Mouse (Mus musculus) CH12.LX (cell line): Measurements from ENCODE around the gene Kcnj9. TPM values are rescaled to one million over a fixed set of nuclear protein-coding genes. Genes with fewer than 3 reads are reported as not detected.

ENCODE experiments used
- DNase-seq: peaks from one replicate; pipeline ENCODE4 v3.0.0-alpha.2; 2013; ENCODE audit errors: extremely low read depth
- H3K27ac ChIP-seq: 2 replicates; pipeline ENCODE4 v1.5.1; 2012; ENCODE audit warnings: low read depth, mild to moderate bottlenecking, control low read depth, moderate library complexity; ENCODE audit not compliant: insufficient read depth
- H3K27me3 ChIP-seq: replicated peaks from 2 replicates; pipeline ENCODE3; 2012; ENCODE audit warnings: inconsistent platforms
- H3K36me3 ChIP-seq, 2 experiments: replicated peaks in 1 of 2; 2 replicates each; pipeline versions ENCODE3 to v1.6.1; 2012; ENCODE audit warnings: inconsistent platforms in 1 of 2, low read length in 1 of 2, mild to moderate bottlenecking in 1 of 2, mixed read lengths in 1 of 2, moderate library complexity in 1 of 2; ENCODE audit not compliant: control insufficient read depth in 1 of 2, insufficient read depth in 1 of 2
- H3K4me1 ChIP-seq, 2 experiments: 2 replicates each; pipeline ENCODE4 v1.6.1; 2012; ENCODE audit warnings: inconsistent platforms in 1 of 2, moderate library complexity in 1 of 2; ENCODE audit not compliant: insufficient read depth in 2 of 2, control insufficient read depth in 1 of 2
- H3K4me2 ChIP-seq: 2 replicates; pipeline ENCODE4 v1.6.1; 2012; ENCODE audit warnings: low read depth, mild to moderate bottlenecking, control low read depth; ENCODE audit not compliant: poor library complexity, insufficient read depth, severe bottlenecking
- H3K4me3 ChIP-seq, 3 experiments: fragments of 150-350 bp in 1 of 3; sonication (generic) in 1 of 3; replicated peaks in 1 of 3; 2 replicates each; pipeline versions ENCODE3 to v1.5.1; 2011 to 2012; ENCODE audit warnings: low read depth in 2 of 3, low read length in 2 of 3, mild to moderate bottlenecking in 2 of 3, moderate library complexity in 2 of 3, control low read depth in 1 of 3, improper control_type of control experiment in 1 of 3, inconsistent platforms in 1 of 3, mixed read lengths in 1 of 3; ENCODE audit not compliant: poor library complexity in 1 of 3
- H3K79me2 ChIP-seq: replicated peaks from 2 replicates; pipeline ENCODE4 v1.6.1; 2012; ENCODE audit warnings: mild to moderate bottlenecking, moderate library complexity; ENCODE audit not compliant: control insufficient read depth, poor library complexity, insufficient read depth, severe bottlenecking; ENCODE audit errors: extremely low read depth
- H3K9ac ChIP-seq: 2 replicates; pipeline ENCODE4 v1.6.1; 2012; ENCODE audit warnings: low read depth, mild to moderate bottlenecking, control low read depth, moderate library complexity; ENCODE audit not compliant: insufficient read depth
- H3K9me3 ChIP-seq: replicated peaks from 2 replicates; pipeline ENCODE3; 2012; ENCODE audit warnings: low read length, inconsistent platforms, mixed read lengths
- BHLHE40 ChIP-seq: IDR thresholded peaks from 2 replicates; pipeline ENCODE4 v1.6.1; 2011; ENCODE audit warnings: mild to moderate bottlenecking, low read depth, low read length, improper control_type of control experiment
- CHD1 ChIP-seq: IDR thresholded peaks from 2 replicates; pipeline ENCODE4 v1.6.1; 2012; ENCODE audit warnings: low read depth, low read length, improper control_type of control experiment, inconsistent platforms
- CHD2 ChIP-seq: IDR thresholded peaks from 2 replicates; pipeline ENCODE4 v1.6.1; 2011; ENCODE audit warnings: low read length, improper control_type of control experiment
- E2F4 ChIP-seq: IDR thresholded peaks from 2 replicates; pipeline ENCODE4 v1.6.1; 2011; ENCODE audit warnings: low read depth, low read length, improper control_type of control experiment; ENCODE audit not compliant: insufficient replicate concordance
- ELF1 ChIP-seq: IDR thresholded peaks from 2 replicates; pipeline ENCODE4 v1.6.1; 2014; ENCODE audit warnings: low read depth, mild to moderate bottlenecking, inconsistent platforms, low read length, improper control_type of control experiment
- EP300 ChIP-seq: IDR thresholded peaks from 2 replicates; pipeline ENCODE4 v1.6.1; 2011; ENCODE audit warnings: low read length, improper control_type of control experiment
- ETS1 ChIP-seq: conservative IDR thresholded peaks from 2 replicates; pipeline ENCODE4 v1.6.1; 2012; ENCODE audit warnings: low read depth, mild to moderate bottlenecking, inconsistent platforms, low read length, improper control_type of control experiment, moderate library complexity
- GABPA ChIP-seq: IDR thresholded peaks from 2 replicates; pipeline ENCODE4 v1.6.1; 2012; ENCODE audit warnings: low read depth, low read length, improper control_type of control experiment, inconsistent platforms; ENCODE audit not compliant: insufficient replicate concordance
- HCFC1 ChIP-seq: IDR thresholded peaks from 2 replicates; pipeline ENCODE4 v1.6.1; 2012; ENCODE audit warnings: low read depth, mild to moderate bottlenecking, inconsistent platforms, low read length, improper control_type of control experiment
- IRF4 ChIP-seq: IDR thresholded peaks from 2 replicates; pipeline ENCODE4 v1.6.1; 2014; ENCODE audit warnings: low read depth, mild to moderate bottlenecking, inconsistent platforms, low read length, improper control_type of control experiment
- JUND ChIP-seq: conservative IDR thresholded peaks from 2 replicates; pipeline ENCODE4 v1.6.1; 2011; ENCODE audit warnings: low read depth, low read length, improper control_type of control experiment
- KAT2A ChIP-seq: IDR thresholded peaks from 2 replicates; pipeline ENCODE4 v1.6.1; 2012; ENCODE audit warnings: low read length, improper control_type of control experiment, inconsistent platforms; ENCODE audit not compliant: insufficient replicate concordance
- MAFK ChIP-seq: IDR thresholded peaks from 2 replicates; pipeline ENCODE4 v1.6.1; 2011; ENCODE audit warnings: low read length, improper control_type of control experiment; ENCODE audit not compliant: insufficient replicate concordance
- MAX ChIP-seq: IDR thresholded peaks from 2 replicates; pipeline ENCODE4 v1.6.1; 2011; ENCODE audit warnings: low read length, improper control_type of control experiment
- MAZ ChIP-seq: IDR thresholded peaks from 2 replicates; pipeline ENCODE4 v1.6.1; 2012; ENCODE audit warnings: low read depth, mild to moderate bottlenecking, inconsistent platforms, low read length, improper control_type of control experiment, moderate library complexity
- MEF2A ChIP-seq: IDR thresholded peaks from 2 replicates; pipeline ENCODE4 v1.6.1; 2014; ENCODE audit warnings: low read depth, mild to moderate bottlenecking, inconsistent platforms, low read length, improper control_type of control experiment, borderline replicate concordance
- MXI1 ChIP-seq: IDR thresholded peaks from 2 replicates; pipeline ENCODE4 v1.6.1; 2011; ENCODE audit warnings: mild to moderate bottlenecking, low read depth, low read length, improper control_type of control experiment
- MYC ChIP-seq: IDR thresholded peaks from 2 replicates; pipeline ENCODE4 v1.6.1; 2011; ENCODE audit warnings: low read depth, mild to moderate bottlenecking, improper control_type of control experiment, low read length
- NELFE ChIP-seq: IDR thresholded peaks from 2 replicates; pipeline ENCODE4 v1.6.1; 2011; ENCODE audit warnings: low read depth, low read length, improper control_type of control experiment
- NRF1 ChIP-seq: IDR thresholded peaks from 2 replicates; pipeline ENCODE4 v1.6.1; 2014; ENCODE audit warnings: low read depth, mild to moderate bottlenecking, inconsistent platforms, low read length, improper control_type of control experiment, moderate library complexity
- PAX5 ChIP-seq: IDR thresholded peaks from 2 replicates; pipeline ENCODE4 v1.6.1; 2012; ENCODE audit warnings: low read length, inconsistent platforms, mixed read lengths
- POLR2A ChIP-seq: IDR thresholded peaks from 2 replicates; pipeline ENCODE4 v1.6.1; 2011; ENCODE audit warnings: low read depth, mild to moderate bottlenecking, improper control_type of control experiment, low read length
- POLR2AphosphoS2 ChIP-seq: IDR thresholded peaks from 2 replicates; pipeline ENCODE4 v1.6.1; 2011; ENCODE audit warnings: low read depth, low read length, improper control_type of control experiment
- RAD21 ChIP-seq: IDR thresholded peaks from 2 replicates; pipeline ENCODE4 v1.6.1; 2011; ENCODE audit warnings: low read depth, mild to moderate bottlenecking, low read length, improper control_type of control experiment, moderate library complexity
- RCOR1 ChIP-seq: conservative IDR thresholded peaks from 2 replicates; pipeline ENCODE4 v1.6.1; 2012; ENCODE audit warnings: low read depth, mild to moderate bottlenecking, inconsistent platforms, low read length, improper control_type of control experiment
- SIN3A ChIP-seq: IDR thresholded peaks from 2 replicates; pipeline ENCODE4 v1.6.1; 2012; ENCODE audit warnings: low read length, improper control_type of control experiment, inconsistent platforms
- SMC3 ChIP-seq: IDR thresholded peaks from 2 replicates; pipeline ENCODE4 v1.6.1; 2011; ENCODE audit warnings: low read depth, low read length, improper control_type of control experiment
- TBP ChIP-seq: conservative IDR thresholded peaks from 2 replicates; pipeline ENCODE4 v1.6.1; 2011; ENCODE audit warnings: low read depth, low read length, improper control_type of control experiment
- TCF12 ChIP-seq: IDR thresholded peaks from 2 replicates; pipeline ENCODE4 v1.6.1; 2014; ENCODE audit warnings: low read depth, mild to moderate bottlenecking, inconsistent platforms, low read length, improper control_type of control experiment
- UBTF ChIP-seq: IDR thresholded peaks from 2 replicates; pipeline ENCODE4 v1.6.1; 2012; ENCODE audit warnings: low read depth, mild to moderate bottlenecking, inconsistent platforms, low read length, improper control_type of control experiment, moderate library complexity
- USF1 ChIP-seq: IDR thresholded peaks from 2 replicates; pipeline ENCODE4 v1.6.1; 2014; ENCODE audit warnings: low read depth, mild to moderate bottlenecking, inconsistent platforms, low read length, improper control_type of control experiment
- USF2 ChIP-seq: conservative IDR thresholded peaks from 2 replicates; pipeline ENCODE4 v1.6.1; 2011; ENCODE audit warnings: low read depth, low read length, improper control_type of control experiment
- ZC3H11A ChIP-seq: IDR thresholded peaks from 2 replicates; pipeline ENCODE4 v1.6.1; 2012; ENCODE audit warnings: low read depth, mild to moderate bottlenecking, inconsistent platforms, low read length, improper control_type of control experiment
- ZKSCAN1 ChIP-seq: IDR thresholded peaks from 2 replicates; pipeline ENCODE4 v1.6.1; 2012; ENCODE audit warnings: low read depth, inconsistent platforms, low read length, improper control_type of control experiment, borderline replicate concordance
- ZMIZ1 ChIP-seq: IDR thresholded peaks from 2 replicates; pipeline ENCODE4 v1.6.1; 2012; ENCODE audit warnings: low read depth, mild to moderate bottlenecking, inconsistent platforms, low read length, improper control_type of control experiment
- ZNF384 ChIP-seq: IDR thresholded peaks from 2 replicates; pipeline ENCODE4 v1.6.1; 2012; ENCODE audit warnings: low read depth, low read length, improper control_type of control experiment, inconsistent platforms
- dilution Hi-C: fragments of 300-500 bp; cut with MboI; formaldehyde crosslinking; loops from 2 replicates; pipeline ENCODE4 v1.14.3; 2020; ENCODE audit warnings: low sequenced_read_pairs; ENCODE audit not compliant: extremely low pct_unique_long_range_greater_than_20kb, extremely low pct_ligation_motif_present
- in situ Hi-C: fragments of 300-500 bp; cut with MboI; formaldehyde crosslinking; loops from 3 replicates; pipeline ENCODE4 v1.14.3; 2019; ENCODE audit warnings: low sequenced_read_pairs, low pct_ligation_motif_present, low pct_unique_long_range_greater_than_20kb, mixed read lengths
- polyA plus RNA-seq: library from polyadenylated mRNA; unstranded; fragments of >175 nt; gene quantifications from 2 replicates; pipeline ENCODE4 v1.2.1, GENCODE M21; 2012; ENCODE audit warnings: low read depth; ENCODE audit not compliant: insufficient read length
- total RNA-seq, 2 experiments: library from RNA; depleted of rRNA; stranded (reverse); fragments of 300-350 nt in 1 of 2; fragments of >200 nt in 1 of 2; gene quantifications; 2 replicates each; pipeline ENCODE4 v1.2.3; 2012 to 2014

Kcnj9 gene
- total and polyA plus RNA-seq, 3 experiments: 0.04 to 0.10 TPM; not detected in 1

- DNase-seq: peak; percentile 54
Measured at GRCm38 (mm10) chr1:172311248-172311906, 17.7 kb downstream of the Kcnj9 start.

DNA sequence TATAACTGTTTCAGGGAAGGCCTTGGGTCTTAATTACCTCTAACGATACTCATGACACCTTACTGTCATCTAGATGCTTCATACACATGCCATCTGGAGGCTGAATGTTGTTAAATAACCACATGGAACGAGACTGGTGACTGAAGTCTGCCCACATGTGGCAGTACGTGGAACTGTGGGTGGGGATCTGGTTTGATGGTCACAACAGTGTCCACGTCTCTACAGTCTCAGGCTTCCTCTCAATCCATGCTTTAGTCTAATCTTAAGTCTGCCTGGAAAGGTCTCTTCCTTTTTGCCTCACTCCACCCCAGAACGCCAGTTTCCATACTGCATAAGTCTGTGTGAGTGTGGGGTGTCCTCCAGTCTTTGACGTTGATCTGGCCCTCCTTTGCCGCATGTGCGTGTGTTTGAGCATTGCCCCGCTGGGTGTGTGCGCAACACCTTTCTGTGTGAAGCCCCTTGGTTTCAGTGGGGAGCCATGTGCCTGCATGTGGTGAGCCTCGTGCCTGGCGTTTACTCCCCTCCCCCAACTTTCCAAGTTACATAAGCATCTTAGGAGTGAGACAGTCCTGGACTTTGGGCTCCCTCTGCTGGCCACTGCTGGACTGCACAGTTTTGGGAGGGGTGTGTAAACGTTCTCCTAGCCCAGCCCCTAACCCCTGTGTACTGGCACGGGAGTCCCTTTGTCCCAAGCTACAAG is 19.3 kb downstream of the Kcnj9 start:
- Histone ChIP-seq H3K9ac (peak overlapping the region; percentile 39), H3K4me3 (peak overlapping the region in 2 of 3 experiments; percentile 27 to 30), H3K27me3 (no peaks in the 10 kb centered on the region), H3K4me2 (peak overlapping the region; percentile 39), H3K79me2 (no peaks in the 10 kb centered on the region), H3K27ac (peak overlapping the region; percentile 46), H3K9me3 (no peaks in the 10 kb centered on the region), H3K36me3 (no peaks in the 10 kb centered on the region), H3K4me1 (peaks cover 23 to 78% of the 10 kb centered on the region in 2 experiments)
- in situ Hi-C loops (loop anchor here (5.0 to 25.0 kb wide), 3 partner anchors 163 to 498 kb away; partner anchors contain the start of genes Dcaf8 and Vangl2), dilution Hi-C loops (no loop called here)
- peak; percentile 96 for DNase-seq
- TF ChIP-seq POLR2A (peak; percentile 57; the same call in 1 of the 2 replicates), RCOR1 (0 out of 2 replicates have a peak, but pooled peaks have one; percentile 18), SMC3 (peak; percentile 86), ZC3H11A (peak; percentile 40), PAX5 (no peak), BHLHE40 (peak; percentile 97), KAT2A (0 out of 2 replicates have a peak, but pooled peaks have one; percentile 53), UBTF (no peak), TBP (0 out of 2 replicates have a peak, but pooled peaks have one; percentile 37), ETS1 (peak; percentile 62; the same call in 1 of the 2 replicates), SIN3A (peak; percentile 71), JUND (peak; percentile 32), HCFC1 (peak; percentile 54; the same call in 1 of the 2 replicates), NRF1 (0 out of 2 replicates have a peak, but pooled peaks have one; percentile 3), MAZ (peak; percentile 77), MAX (peak; percentile 99)

More at GRCm38 (mm10) chr1:172311248-172311906, 17.7 kb downstream of the Kcnj9 start:
- peak overlapping the region; percentile 37 for H3K27ac ChIP-seq
- H3K9ac ChIP-seq: peak overlapping the region; percentile 60
- no peaks in the 10 kb centered on the region for H3K27me3 ChIP-seq
- H3K4me2 ChIP-seq: peak overlapping the region; percentile 90
- H3K4me1 ChIP-seq: peaks cover 14 to 78% of the 10 kb centered on the region in 2 experiments
- H3K36me3 ChIP-seq: peaks cover 0 to 7% of the 10 kb centered on the region in 2 experiments
- peak overlapping the region; percentile 69 to 70 (median 70) for H3K4me3 ChIP-seq
- dilution Hi-C loops: no loop called here
- no peak for TF ChIP-seq TCF12
- TF ChIP-seq BHLHE40: no peak
- TF ChIP-seq JUND: no peak
- TF ChIP-seq HCFC1: no peak
- no peak for TF ChIP-seq IRF4
- no peak for TF ChIP-seq MAFK
- TF ChIP-seq CHD1: no peak; the same call in 1 of the 2 replicates
- TF ChIP-seq POLR2A: 0 out of 2 replicates have a peak, but pooled peaks have one; percentile 25
- TF ChIP-seq USF1: no peak
- TF ChIP-seq USF2: no peak
- TF ChIP-seq MYC: 0 out of 2 replicates have a peak, but pooled peaks have one; percentile 26
- TF ChIP-seq ZNF384: no peak
- TF ChIP-seq E2F4: no peak
- TF ChIP-seq RAD21: no peak
- TF ChIP-seq POLR2AphosphoS2: no peak
- no peak for TF ChIP-seq GABPA
- no peak for TF ChIP-seq SMC3
- TF ChIP-seq RCOR1: 0 out of 2 replicates have a peak, but pooled peaks have one; percentile 45
- TF ChIP-seq PAX5: no peak
- TF ChIP-seq CHD2: no peak
- TF ChIP-seq ETS1: no peak
- TF ChIP-seq EP300: no peak
- no peak for TF ChIP-seq NRF1
- TF ChIP-seq ZKSCAN1: no peak
- TF ChIP-seq ZMIZ1: peak; percentile 36; the same call in 1 of the 2 replicates
- TF ChIP-seq MEF2A: no peak
- TF ChIP-seq NELFE: no peak
- 0 out of 2 replicates have a peak, but pooled peaks have one; percentile 13 for TF ChIP-seq KAT2A
- peak; percentile 71 for TF ChIP-seq ELF1
- TF ChIP-seq TBP: 0 out of 2 replicates have a peak, but pooled peaks have one; percentile 20
- no peak for TF ChIP-seq MXI1
- TF ChIP-seq UBTF: no peak
- TF ChIP-seq, all 38 proteins: peak for 7
- Histone ChIP-seq H3K79me2 (no peaks in the 10 kb centered on the region), H3K9me3 (no peaks in the 10 kb centered on the region)
- in situ Hi-C loops: loop anchor here (5.0 to 25.0 kb wide), 3 partner anchors 164 to 499 kb away; partner anchors contain the start of genes Dcaf8 and Vangl2
